Mouse (Mus musculus) retina, embryonic 14.5 days (tissue): Measurements from ENCODE around the gene Gm17026.
"Not testable (repeated sequence)": the region's sequence is repeated elsewhere in the genome, so short reads cannot be mapped to it uniquely, and the experiment has no call there.

ENCODE experiments used
- DNase-seq: peaks from one replicate; pipeline ENCODE4 v3.0.0-alpha.2; 2015; ENCODE audit warnings: low spot score

Gm17026 gene

GRCm38 (mm10) chr14:42259948-42260347 is at the start of gene Gm17026:
Gene Gm17026, minus strand, starts transcription at chr14:42260048.
- DNase-seq, result not testable (repeated sequence)

GRCm38 (mm10) chr14:42297258-42297657 is 37.4 kb upstream of the Gm17026 start, which contains the start of gene Gm9611:
Gene Gm9611, minus strand, starts transcription at chr14:42297358.
- not testable (repeated sequence) for DNase-seq

- peak; percentile 1 for DNase-seq
Measured at GRCm38 (mm10) chr14:42216766-42217537, 42.9 kb downstream of the Gm17026 start.
